Mouse (Mus musculus): Measurements from ENCODE around the gene Dkk3. TPM values are rescaled to one million over a fixed set of nuclear protein-coding genes. Genes with fewer than 3 reads are reported as not detected.

Gene Dkk3
- 45.5 and 48.2 TPM in 2 replicates for polyA plus RNA-seq (2015; fragmentation: Nextera tagmentation; extraction: Ambion mirVana)

DNA sequence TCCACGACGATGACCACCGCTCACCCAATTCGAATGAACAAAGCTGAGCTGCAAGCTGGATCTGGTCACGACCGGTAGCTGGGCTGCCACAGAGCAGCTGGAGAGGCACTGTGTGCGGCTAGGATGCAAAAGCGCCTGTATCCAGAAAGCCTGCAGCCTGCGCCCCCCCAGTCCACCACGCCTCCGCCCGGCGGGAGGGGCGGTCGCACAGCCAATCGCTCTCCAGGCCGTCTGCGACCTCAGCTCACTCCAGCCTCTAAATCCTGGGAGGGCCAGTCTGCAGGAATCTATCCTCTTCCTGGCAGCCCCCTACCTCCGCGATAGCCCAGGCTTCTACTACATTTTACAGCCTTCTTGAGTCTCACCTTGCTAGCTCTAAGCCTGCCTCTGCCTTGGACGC is at the start of gene Dkk3:
Gene Dkk3, minus strand, starts transcription at position 116 of the 400 bp plus-strand sequence.
- peak within 1 kb of the TSS; percentile 69 for H3K9ac ChIP-seq (ENCODE audit: low read length)
- H3K36me3 ChIP-seq (ENCODE audit: control insufficient read depth, insufficient read depth, low read length): no peaks in the 10 kb centered on the region
- no peaks in the 10 kb centered on the region for H3K9me3 ChIP-seq (ENCODE audit: control insufficient read depth, low read length)
- ATAC-seq (ENCODE audit: low read depth): peak; percentile 56
- H3K4me3 ChIP-seq (ENCODE audit: low read length): peak within 1 kb of the TSS; percentile 60
- H3K4me2 ChIP-seq (ENCODE audit: low read depth, low read length): peak within 1 kb of the TSS; percentile 67
- H3K4me1 ChIP-seq (replicated peaks; ENCODE audit: control insufficient read depth, insufficient read depth, low read length): peaks cover 32% of the 10 kb centered on the region
- peak within 1 kb of the TSS; percentile 54 for H3K27ac ChIP-seq (ENCODE audit: low read length)
- WGBS: 2% methylated on average over 21 of the region's 21 CpGs
- H3K27me3 ChIP-seq (ENCODE audit: control insufficient read depth, insufficient read depth, low read depth, low read length): no peaks in the 10 kb centered on the region

DNA sequence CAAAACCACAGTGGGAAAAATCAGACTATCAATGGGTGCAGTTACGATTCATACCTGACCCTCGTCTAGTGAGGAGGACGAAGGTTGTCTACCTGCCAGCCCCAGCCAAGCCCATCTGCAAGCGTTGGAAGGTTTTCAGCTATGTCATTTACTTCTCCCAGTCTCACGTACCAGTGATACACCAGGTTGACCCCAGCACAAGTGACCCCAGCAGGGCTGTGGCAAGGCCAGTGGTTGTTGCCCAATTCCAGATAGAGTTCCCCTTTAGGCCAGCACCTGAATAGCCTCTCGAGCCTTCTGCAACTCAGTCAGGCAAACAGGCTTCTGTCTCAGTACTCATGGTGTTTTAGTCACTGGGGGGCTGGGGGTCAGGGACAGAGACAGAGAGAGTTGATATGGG is 48.9 kb upstream of the Dkk3 start:
- H3K36me3 ChIP-seq (ENCODE audit: control insufficient read depth, insufficient read depth, low read length): no peaks in the 10 kb centered on the region
- H3K4me1 ChIP-seq (replicated peaks; ENCODE audit: control insufficient read depth, insufficient read depth, low read length): peaks cover 15% of the 10 kb centered on the region
- H3K9me3 ChIP-seq (ENCODE audit: control insufficient read depth, low read length): no peaks in the 10 kb centered on the region
- H3K4me3 ChIP-seq (ENCODE audit: low read length): no peak overlapping the region
- H3K4me2 ChIP-seq (ENCODE audit: low read depth, low read length): no peak overlapping the region
- 90% methylated on average over 6 of the region's 6 CpGs for WGBS
- no peaks in the 10 kb centered on the region for H3K27me3 ChIP-seq (ENCODE audit: control insufficient read depth, insufficient read depth, low read depth, low read length)
- no peak for ATAC-seq (ENCODE audit: low read depth)
- no peak overlapping the region for H3K9ac ChIP-seq (ENCODE audit: low read length)
- H3K27ac ChIP-seq (ENCODE audit: low read length): no peak overlapping the region

DNA sequence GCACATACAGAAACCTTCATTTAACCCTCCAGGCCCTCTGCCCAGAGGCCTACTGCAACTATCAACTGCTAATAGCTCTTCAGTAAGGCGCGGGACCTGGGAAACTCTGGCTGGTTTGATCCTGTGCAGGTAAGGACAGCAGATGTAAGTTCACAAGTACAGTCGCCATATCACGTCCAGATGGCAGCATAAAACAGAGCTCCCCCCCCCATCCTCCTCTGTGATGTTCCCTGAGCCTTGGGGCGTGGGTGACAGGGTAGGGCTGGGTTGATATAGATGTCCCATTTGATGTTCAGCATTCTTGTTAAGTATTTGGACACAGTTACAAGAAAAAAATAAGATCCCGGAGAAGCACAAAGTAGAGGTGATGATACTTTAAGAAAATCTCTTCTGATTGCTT is 46.7 kb upstream of the Dkk3 start:
- 90% methylated on average over 6 of the region's 6 CpGs for WGBS
- H3K9me3 ChIP-seq (ENCODE audit: control insufficient read depth, low read length): no peaks in the 10 kb centered on the region
- no peaks in the 10 kb centered on the region for H3K27me3 ChIP-seq (ENCODE audit: control insufficient read depth, insufficient read depth, low read depth, low read length)
- no peaks in the 10 kb centered on the region for H3K36me3 ChIP-seq (ENCODE audit: control insufficient read depth, insufficient read depth, low read length)
- no peak overlapping the region for H3K4me3 ChIP-seq (ENCODE audit: low read length)
- H3K4me2 ChIP-seq (ENCODE audit: low read depth, low read length): no peak overlapping the region
- no peak overlapping the region for H3K27ac ChIP-seq (ENCODE audit: low read length)
- peaks cover 12% of the 10 kb centered on the region for H3K4me1 ChIP-seq (replicated peaks; ENCODE audit: control insufficient read depth, insufficient read depth, low read length)
- no peak for ATAC-seq (ENCODE audit: low read depth)
- no peak overlapping the region for H3K9ac ChIP-seq (ENCODE audit: low read length)

DNA sequence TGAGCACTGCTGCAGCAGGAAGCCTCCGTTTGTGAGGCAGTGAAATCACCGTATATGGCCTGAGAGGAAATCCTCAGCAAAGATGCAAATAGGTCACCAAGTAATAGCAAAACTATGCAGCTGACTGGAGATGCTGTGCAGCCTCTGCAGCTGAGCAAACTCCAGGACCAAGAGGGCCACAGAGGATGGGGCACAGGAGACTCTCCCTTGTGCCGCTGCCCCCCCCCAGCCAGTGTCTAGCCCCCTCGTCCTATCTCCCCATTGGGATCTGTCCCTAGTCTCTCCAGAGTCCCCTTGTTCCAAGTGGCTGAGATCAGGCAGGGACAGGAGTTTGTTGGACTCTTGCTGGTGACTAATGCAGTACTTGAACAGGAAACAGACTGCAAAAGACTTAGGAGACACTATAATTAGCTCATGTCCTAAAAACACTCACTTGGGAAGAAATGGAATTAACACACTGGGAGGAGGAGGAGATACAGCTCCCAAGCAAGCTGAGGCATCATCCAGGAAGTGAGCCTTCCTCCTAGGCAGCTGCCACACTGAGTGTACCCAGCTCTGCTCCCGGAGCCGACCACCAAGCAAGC is 45.6 kb upstream of the Dkk3 start:
- peaks cover 12% of the 10 kb centered on the region for H3K4me1 ChIP-seq (replicated peaks; ENCODE audit: control insufficient read depth, insufficient read depth, low read length)
- peak; percentile 23; the same call in 1 of the 2 replicates for ATAC-seq (ENCODE audit: low read depth)
- H3K27ac ChIP-seq (ENCODE audit: low read length): 0 out of 2 replicates have a peak overlapping the region, but pooled peaks have one; percentile 44

DNA sequence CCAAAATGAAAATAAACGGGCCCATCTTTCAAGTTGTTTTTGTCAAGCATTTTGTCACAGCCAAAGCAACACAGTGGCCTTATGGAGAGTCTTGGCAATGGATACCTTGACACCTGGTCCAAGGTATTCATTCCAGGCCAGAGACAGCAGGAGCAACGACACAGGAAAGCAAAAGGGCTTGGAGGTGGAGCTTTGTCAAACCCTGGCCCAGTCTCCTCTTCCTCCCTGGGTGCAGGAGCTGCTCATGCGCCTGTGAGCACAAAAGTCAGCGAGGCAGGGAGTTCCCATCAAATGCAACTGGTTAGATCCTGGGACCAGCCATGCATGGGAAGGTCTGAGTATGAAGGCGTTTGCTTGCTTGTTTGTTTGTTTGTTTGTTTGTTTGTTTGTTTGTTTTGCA is 45.1 kb upstream of the Dkk3 start:
- H3K4me1 ChIP-seq (replicated peaks; ENCODE audit: control insufficient read depth, insufficient read depth, low read length): peaks cover 11% of the 10 kb centered on the region
- H3K36me3 ChIP-seq (ENCODE audit: control insufficient read depth, insufficient read depth, low read length): no peaks in the 10 kb centered on the region
- no peaks in the 10 kb centered on the region for H3K9me3 ChIP-seq (ENCODE audit: control insufficient read depth, low read length)
- H3K4me2 ChIP-seq (ENCODE audit: low read depth, low read length): no peak overlapping the region
- no peaks in the 10 kb centered on the region for H3K27me3 ChIP-seq (ENCODE audit: control insufficient read depth, insufficient read depth, low read depth, low read length)
- no peak overlapping the region for H3K4me3 ChIP-seq (ENCODE audit: low read length)
- ATAC-seq (ENCODE audit: low read depth): no peak
- no peak overlapping the region for H3K27ac ChIP-seq (ENCODE audit: low read length)
- WGBS: 62% methylated on average over 5 of the region's 5 CpGs
- H3K9ac ChIP-seq (ENCODE audit: low read length): no peak overlapping the region

More for the DNA sequence above, 45.6 kb upstream of the Dkk3 start:
- WGBS: 36% methylated on average over 6 of the region's 6 CpGs
- no peaks in the 10 kb centered on the region for H3K9me3 ChIP-seq (ENCODE audit: control insufficient read depth, low read length)
- no peaks in the 10 kb centered on the region for H3K36me3 ChIP-seq (ENCODE audit: control insufficient read depth, insufficient read depth, low read length)
- H3K27me3 ChIP-seq (ENCODE audit: control insufficient read depth, insufficient read depth, low read depth, low read length): no peaks in the 10 kb centered on the region
- H3K9ac ChIP-seq (ENCODE audit: low read length): no peak overlapping the region
- no peak overlapping the region for H3K4me3 ChIP-seq (ENCODE audit: low read length)
- H3K4me2 ChIP-seq (ENCODE audit: low read depth, low read length): no peak overlapping the region

DNA sequence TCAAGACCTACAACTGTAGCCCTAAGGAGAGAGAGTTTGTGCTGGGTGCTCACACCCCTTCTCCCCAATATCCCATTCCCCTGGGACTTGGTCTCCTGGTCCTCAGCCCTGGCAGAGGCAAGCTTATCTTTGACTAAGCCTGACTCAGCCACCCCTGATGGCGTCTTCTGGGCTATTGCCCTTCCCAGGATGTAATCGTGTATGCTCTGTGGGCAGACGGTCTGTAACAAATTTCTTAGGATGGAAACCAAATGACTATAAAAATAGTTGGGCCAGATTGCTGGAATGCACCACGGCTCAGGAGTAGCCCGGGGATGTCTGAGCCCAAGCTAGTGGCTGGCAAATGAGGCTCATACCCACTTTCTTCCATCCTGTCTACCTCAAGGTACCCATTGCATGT is 44.0 kb upstream of the Dkk3 start:
- no peaks in the 10 kb centered on the region for H3K27me3 ChIP-seq (ENCODE audit: control insufficient read depth, insufficient read depth, low read depth, low read length)

DNA sequence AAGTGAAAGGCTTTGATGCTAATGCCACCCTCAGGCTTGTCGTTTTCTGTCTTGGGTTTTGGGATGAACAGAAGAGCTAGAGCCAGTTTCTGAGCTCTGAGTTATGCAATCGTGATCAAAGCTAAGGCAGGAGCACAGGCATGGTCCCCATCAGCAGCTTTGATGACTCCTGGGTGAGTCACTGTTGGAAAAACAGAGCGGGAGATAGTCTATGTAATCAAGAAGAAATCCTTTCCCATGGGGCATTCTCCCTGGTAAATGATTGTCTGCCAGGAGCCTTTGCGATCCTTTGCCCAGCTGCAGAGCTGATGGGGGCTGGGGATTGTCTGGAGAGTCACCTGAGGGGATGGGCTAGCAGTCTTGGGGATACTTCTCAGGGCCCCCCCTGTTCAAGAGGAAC is 43.3 kb upstream of the Dkk3 start:
- no peaks in the 10 kb centered on the region for H3K27me3 ChIP-seq (ENCODE audit: control insufficient read depth, insufficient read depth, low read depth, low read length)
- H3K27ac ChIP-seq (ENCODE audit: low read length): no peak overlapping the region
- H3K9ac ChIP-seq (ENCODE audit: low read length): no peak overlapping the region
- no peak for ATAC-seq (ENCODE audit: low read depth)
- peaks cover 7% of the 10 kb centered on the region for H3K4me1 ChIP-seq (replicated peaks; ENCODE audit: control insufficient read depth, insufficient read depth, low read length)
- H3K36me3 ChIP-seq (ENCODE audit: control insufficient read depth, insufficient read depth, low read length): no peaks in the 10 kb centered on the region
- H3K4me2 ChIP-seq (ENCODE audit: low read depth, low read length): no peak overlapping the region
- H3K9me3 ChIP-seq (ENCODE audit: control insufficient read depth, low read length): no peaks in the 10 kb centered on the region
- 37% methylated on average over 4 of the region's 4 CpGs for WGBS
- no peak overlapping the region for H3K4me3 ChIP-seq (ENCODE audit: low read length)

More for the DNA sequence above, 44.0 kb upstream of the Dkk3 start:
- ATAC-seq (ENCODE audit: low read depth): no peak
- Histone ChIP-seq H3K36me3 (ENCODE audit: control insufficient read depth, insufficient read depth, low read length) (no peaks in the 10 kb centered on the region), H3K9me3 (ENCODE audit: control insufficient read depth, low read length) (no peaks in the 10 kb centered on the region), H3K4me1 (replicated peaks; ENCODE audit: control insufficient read depth, insufficient read depth, low read length) (peaks cover 7% of the 10 kb centered on the region), H3K27ac (ENCODE audit: low read length) (no peak overlapping the region), H3K4me2 (ENCODE audit: low read depth, low read length) (no peak overlapping the region), H3K4me3 (ENCODE audit: low read length) (no peak overlapping the region), H3K9ac (ENCODE audit: low read length) (no peak overlapping the region)
- WGBS: 81% methylated on average over 5 of the region's 5 CpGs

DNA sequence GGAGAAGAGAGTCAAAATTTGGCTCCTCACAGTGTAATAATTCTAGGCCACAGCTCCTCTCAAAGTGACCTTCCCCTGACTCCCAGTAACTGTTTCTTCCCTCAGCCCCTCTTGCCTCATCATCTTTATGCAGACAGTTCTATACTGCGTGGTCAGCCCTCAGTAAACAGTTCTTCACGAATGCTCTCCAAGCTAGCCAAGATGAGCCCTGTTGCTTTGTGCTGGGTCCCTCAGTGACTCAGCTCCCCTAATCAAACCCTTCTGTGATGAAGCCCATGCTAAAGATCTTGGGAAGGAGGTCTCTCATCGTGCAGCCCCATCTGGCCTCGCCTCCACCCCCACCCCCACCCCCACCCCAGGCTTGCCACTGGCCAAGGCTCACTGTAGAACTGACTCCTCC is 41.9 kb upstream of the Dkk3 start:
- WGBS: 47% methylated on average over 4 of the region's 4 CpGs
- Histone ChIP-seq H3K9me3 (ENCODE audit: control insufficient read depth, low read length) (no peaks in the 10 kb centered on the region), H3K36me3 (ENCODE audit: control insufficient read depth, insufficient read depth, low read length) (no peaks in the 10 kb centered on the region), H3K9ac (ENCODE audit: low read length) (no peak overlapping the region), H3K27me3 (ENCODE audit: control insufficient read depth, insufficient read depth, low read depth, low read length) (no peaks in the 10 kb centered on the region), H3K27ac (ENCODE audit: low read length) (no peak overlapping the region), H3K4me2 (ENCODE audit: low read depth, low read length) (no peak overlapping the region), H3K4me3 (ENCODE audit: low read length) (no peak overlapping the region), H3K4me1 (replicated peaks; ENCODE audit: control insufficient read depth, insufficient read depth, low read length) (peaks cover 7% of the 10 kb centered on the region)
- no peak for ATAC-seq (ENCODE audit: low read depth)

DNA sequence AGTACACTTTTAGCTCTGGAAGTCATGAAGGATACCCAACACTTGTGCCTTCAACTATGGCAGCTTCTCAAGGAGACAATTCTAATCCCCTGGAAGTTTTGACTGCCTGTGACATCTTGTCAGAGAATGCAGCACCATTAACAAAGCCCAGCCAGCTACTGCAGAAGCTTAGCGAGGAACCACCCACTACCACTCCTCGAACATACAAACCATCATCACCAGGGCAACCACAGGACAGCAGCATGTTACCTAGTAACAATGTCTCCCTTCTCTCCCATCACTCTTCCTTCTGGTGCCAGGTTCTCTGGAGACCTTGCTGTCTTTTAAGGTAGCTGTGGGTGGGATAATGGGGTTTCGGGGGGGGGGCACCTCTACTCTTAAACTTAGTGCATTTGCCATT is 40.5 kb upstream of the Dkk3 start:
- Histone ChIP-seq H3K9me3 (ENCODE audit: control insufficient read depth, low read length) (no peaks in the 10 kb centered on the region), H3K4me2 (ENCODE audit: low read depth, low read length) (no peak overlapping the region), H3K36me3 (ENCODE audit: control insufficient read depth, insufficient read depth, low read length) (no peaks in the 10 kb centered on the region), H3K4me1 (replicated peaks; ENCODE audit: control insufficient read depth, insufficient read depth, low read length) (peaks cover 5% of the 10 kb centered on the region), H3K9ac (ENCODE audit: low read length) (no peak overlapping the region), H3K27me3 (ENCODE audit: control insufficient read depth, insufficient read depth, low read depth, low read length) (no peaks in the 10 kb centered on the region), H3K27ac (ENCODE audit: low read length) (no peak overlapping the region), H3K4me3 (ENCODE audit: low read length) (no peak overlapping the region)
- WGBS: 64% methylated on average over 3 of the region's 3 CpGs
- no peak for ATAC-seq (ENCODE audit: low read depth)

DNA sequence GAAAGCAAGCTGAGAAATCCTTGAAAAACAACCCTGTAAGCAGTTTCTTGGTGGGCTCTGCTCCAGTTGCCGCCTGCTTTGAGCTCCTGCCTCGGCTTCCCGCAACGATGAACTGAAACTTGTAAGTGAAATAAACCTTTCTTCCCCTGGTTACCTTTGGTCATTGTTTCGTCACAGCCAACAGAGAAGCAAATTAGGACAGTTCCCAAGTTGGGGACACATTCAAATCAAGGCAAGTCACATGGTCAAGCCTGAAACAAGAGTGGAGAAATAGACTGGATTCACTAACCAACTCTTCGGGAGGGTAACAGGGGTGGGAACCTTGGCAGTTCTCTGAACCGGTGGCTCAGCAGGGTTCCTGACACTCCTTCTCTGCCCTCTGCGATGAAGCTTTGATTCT is 38.6 kb upstream of the Dkk3 start:
- 70% methylated on average over 8 of the region's 8 CpGs for WGBS
- H3K36me3 ChIP-seq (ENCODE audit: control insufficient read depth, insufficient read depth, low read length): no peaks in the 10 kb centered on the region
- no peak overlapping the region for H3K9ac ChIP-seq (ENCODE audit: low read length)
- H3K4me2 ChIP-seq (ENCODE audit: low read depth, low read length): no peak overlapping the region
- H3K4me3 ChIP-seq (ENCODE audit: low read length): no peak overlapping the region
- no peak for ATAC-seq (ENCODE audit: low read depth)
- H3K4me1 ChIP-seq (replicated peaks; ENCODE audit: control insufficient read depth, insufficient read depth, low read length): no peaks in the 10 kb centered on the region
- no peak overlapping the region for H3K27ac ChIP-seq (ENCODE audit: low read length)
- H3K9me3 ChIP-seq (ENCODE audit: control insufficient read depth, low read length): no peaks in the 10 kb centered on the region
- H3K27me3 ChIP-seq (ENCODE audit: control insufficient read depth, insufficient read depth, low read depth, low read length): no peaks in the 10 kb centered on the region
